Mouse (Mus musculus) embryonic facial prominence, embryonic 12.5 days (tissue): ENCODE results near the gene Pank1. TPM values are rescaled to one million over a fixed set of nuclear protein-coding genes. Genes with fewer than 3 reads are reported as not detected.

ENCODE experiments used
- ATAC-seq: fragments of 200-750 bp; cut with Nextera tagmentation; 2 replicates; pipeline ENCODE4 v1.8.0; 2017; ENCODE audit not compliant: insufficient number of reproducible peaks, insufficient read depth, low FRiP score, low TSS enrichment
- H3K27ac ChIP-seq: fragments of 300-500 bp; sonication (generic); 2 replicates; pipeline ENCODE4 v1.5.1; 2016; ENCODE audit warnings: mild to moderate bottlenecking
- H3K27me3 ChIP-seq: fragments of 300-500 bp; sonication (generic); 2 replicates; pipeline ENCODE4 v1.6.1; 2016; ENCODE audit warnings: mild to moderate bottlenecking, moderate library complexity
- H3K36me3 ChIP-seq: fragments of 300-500 bp; sonication (generic); 2 replicates; pipeline ENCODE4 v1.6.1; 2016; ENCODE audit warnings: mild to moderate bottlenecking
- H3K4me1 ChIP-seq: fragments of 300-500 bp; sonication (generic); 2 replicates; pipeline ENCODE4 v1.6.1; 2016
- H3K4me2 ChIP-seq: fragments of 300-500 bp; sonication (generic); replicated peaks from 2 replicates; pipeline ENCODE4 v1.6.1; 2016; ENCODE audit warnings: mild to moderate bottlenecking, moderate library complexity
- H3K4me3 ChIP-seq: fragments of 300-500 bp; sonication (generic); 2 replicates; pipeline ENCODE4 v1.5.1; 2016; ENCODE audit warnings: mild to moderate bottlenecking
- H3K9ac ChIP-seq: fragments of 300-500 bp; sonication (generic); 2 replicates; pipeline ENCODE4 v1.6.1; 2016; ENCODE audit warnings: mild to moderate bottlenecking, moderate library complexity
- H3K9me3 ChIP-seq: fragments of 300-500 bp; sonication (generic); 2 replicates; pipeline ENCODE4 v1.6.1; 2016; ENCODE audit warnings: mild to moderate bottlenecking, moderate library complexity
- WGBS: fragments of 180-500 bp; shearing (Covaris S2); methylation state at CpG from one replicate; pipeline ENCODE4 v1.1.7; 2016; 5-methylcytosine and 5-hydroxymethylcytosine counted together
- polyA plus RNA-seq: library from polyadenylated mRNA; unstranded; fragments of >200 nt; fragmentation: Nextera tagmentation; extraction: Ambion mirVana; gene quantifications from 2 replicates; pipeline ENCODE4 v1.2.1, GENCODE M21; 2016

The Pank1 gene
- polyA plus RNA-seq, result 8.5 and 9.6 TPM in 2 replicates

DNA sequence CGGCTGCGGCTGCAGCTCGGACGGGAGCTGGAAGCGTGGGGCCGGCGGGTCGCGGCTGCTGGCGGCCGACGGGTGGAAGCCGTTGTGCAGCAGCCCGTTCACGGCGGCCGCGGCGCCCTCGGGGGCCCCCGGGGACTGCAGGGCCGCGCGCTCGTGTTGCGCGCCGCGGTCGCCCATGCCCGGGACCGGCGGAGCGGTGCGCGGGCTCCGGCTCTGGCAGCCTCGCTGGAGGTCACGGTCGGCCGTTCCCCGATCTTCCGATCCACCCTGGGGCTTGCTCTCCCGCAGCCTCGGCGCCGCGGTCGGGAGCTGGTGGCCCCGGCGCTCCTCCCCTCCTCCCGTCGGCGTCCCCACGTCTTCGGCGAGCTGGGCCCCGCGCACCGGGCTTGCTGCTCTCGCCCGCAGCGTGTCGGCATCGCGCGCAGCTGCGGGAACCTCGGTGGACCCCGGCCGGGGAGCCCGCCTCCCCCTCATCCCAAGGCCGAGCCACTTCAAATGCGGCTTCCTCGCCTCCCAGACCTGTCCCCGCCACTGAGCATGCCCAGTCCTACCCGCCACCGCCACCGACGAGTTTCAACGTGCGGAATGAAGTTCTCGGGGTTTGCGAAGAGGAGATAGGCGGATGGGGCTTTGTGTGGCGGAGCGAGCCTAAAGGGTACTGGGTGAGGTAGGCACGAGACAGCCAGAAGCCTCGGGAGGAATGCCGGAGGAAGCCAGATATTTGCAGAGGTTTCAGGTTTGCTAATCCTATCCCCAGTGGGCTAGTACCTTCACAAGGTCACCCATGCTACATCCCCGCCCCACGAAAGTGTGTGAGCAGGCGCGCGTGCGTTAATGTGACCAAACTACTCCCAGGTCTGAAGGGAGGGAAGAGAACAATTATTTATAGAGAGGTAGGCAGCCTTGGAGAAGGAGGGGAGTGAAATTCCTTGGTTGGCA, at the start of gene Pank1:
Pank1 (minus strand) TSS at position 853 of the 939 bp plus-strand sequence.
- H3K4me2 ChIP-seq, result peak within 1 kb of the TSS; percentile 65

DNA sequence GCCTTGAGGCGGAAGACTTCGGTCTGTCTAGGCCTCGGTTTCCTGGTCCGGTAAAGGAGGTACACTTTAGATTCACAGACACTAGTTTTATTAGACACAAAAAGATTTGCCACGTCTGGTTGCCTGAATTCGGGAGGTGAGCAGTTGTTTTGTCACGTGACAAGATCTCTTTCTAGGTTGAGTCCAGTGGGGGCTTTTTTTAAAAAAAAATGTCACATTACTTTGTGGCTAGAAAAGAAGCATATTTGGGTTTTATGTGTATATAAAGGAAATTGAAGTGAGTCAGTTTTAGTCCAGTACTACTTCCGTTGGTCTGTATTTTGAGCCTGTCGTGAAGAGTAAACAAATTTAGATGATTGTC, 43.3 kb upstream of the Pank1 start:
- Histone ChIP-seq H3K27ac (peak overlapping the region; percentile 79), H3K9me3 (no peaks in the 10 kb centered on the region), H3K27me3 (no peaks in the 10 kb centered on the region), H3K4me2 (peak overlapping the region; percentile 53), H3K9ac (peak overlapping the region; percentile 67), H3K4me1 (no peaks in the 10 kb centered on the region), H3K4me3 (peak overlapping the region; percentile 78), H3K36me3 (peaks cover 9% of the 10 kb centered on the region; the same call in 1 of the 2 replicates)
- WGBS, result 1% methylated on average over 9 of the region's 9 CpGs
- ATAC-seq, result no peak

More for the DNA sequence above, at the start of gene Pank1:
- Histone ChIP-seq H3K9me3 (no peaks in the 10 kb centered on the region), H3K27me3 (no peaks in the 10 kb centered on the region), H3K9ac (peak within 1 kb of the TSS; percentile 93), H3K36me3 (no peaks in the 10 kb centered on the region), H3K27ac (peak within 1 kb of the TSS; percentile 97), H3K4me3 (peak within 1 kb of the TSS; percentile 87), H3K4me1 (peaks cover 13% of the 10 kb centered on the region; the same call in 1 of the 2 replicates)
- under 1% methylated on average over 90 of the region's 96 CpGs for WGBS
- ATAC-seq, result peak; percentile 44

DNA sequence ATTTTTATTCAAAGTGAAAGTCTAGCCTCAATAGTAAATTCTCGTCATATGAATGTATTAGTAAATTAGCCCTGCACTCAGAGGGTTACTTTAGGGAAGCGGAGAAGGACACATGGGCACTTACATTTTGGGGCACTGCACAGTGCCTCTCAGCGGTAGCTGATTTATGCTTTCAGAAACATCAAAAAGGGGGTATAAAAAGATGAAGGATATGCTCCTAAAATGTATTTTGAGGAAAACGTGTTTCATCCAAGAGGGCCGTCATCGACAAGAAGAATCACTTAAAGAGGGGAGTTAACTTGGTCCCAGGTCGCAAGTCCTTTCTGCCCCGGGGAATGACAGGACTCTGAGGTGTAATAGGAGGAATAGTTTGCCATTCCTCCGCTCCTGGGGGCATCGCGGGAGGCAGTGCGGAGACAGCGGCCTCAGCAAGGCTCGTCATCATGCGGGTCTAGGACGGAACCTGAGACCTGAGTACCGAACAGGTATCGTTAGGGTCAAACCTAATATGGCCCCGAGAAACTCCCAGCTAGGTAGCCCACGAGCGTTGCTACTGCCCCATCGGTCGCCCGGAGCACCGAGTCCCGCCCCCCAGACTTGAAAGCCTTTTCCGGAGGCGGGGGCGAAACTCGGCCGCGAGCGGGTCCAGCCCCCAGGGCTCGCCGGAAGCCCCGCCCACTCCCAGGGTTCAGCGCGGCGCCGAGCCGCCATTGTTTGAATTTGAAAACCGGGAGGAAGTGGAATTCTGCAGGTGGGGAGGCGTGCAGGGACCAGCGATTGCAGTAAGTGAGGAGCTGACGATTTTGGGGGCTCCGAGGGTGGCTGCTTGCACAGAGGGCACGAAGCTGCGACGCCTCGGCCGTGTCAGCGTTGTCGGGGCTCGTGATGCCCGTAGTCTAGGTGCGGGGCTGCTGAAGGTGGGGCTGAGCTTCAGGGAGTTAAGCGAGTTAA, 42.7 kb upstream of the Pank1 start, which contains the start of gene Kif20b:
Kif20b (plus strand) TSS at position 710 of the 951 bp plus-strand sequence.
- under 1% methylated on average over 57 of the region's 57 CpGs for WGBS
- Histone ChIP-seq H3K27ac (peak within 1 kb of the TSS; percentile 79), H3K9me3 (no peaks in the 10 kb centered on the region), H3K9ac (peak within 1 kb of the TSS; percentile 67), H3K4me1 (no peaks in the 10 kb centered on the region), H3K36me3 (0 out of 2 replicates have a peak, but pooled peaks cover 9% of the 10 kb centered on the region), H3K4me2 (peak within 1 kb of the TSS; percentile 53), H3K4me3 (peak within 1 kb of the TSS; percentile 78), H3K27me3 (no peaks in the 10 kb centered on the region)
- peak; percentile 92 for ATAC-seq

DNA sequence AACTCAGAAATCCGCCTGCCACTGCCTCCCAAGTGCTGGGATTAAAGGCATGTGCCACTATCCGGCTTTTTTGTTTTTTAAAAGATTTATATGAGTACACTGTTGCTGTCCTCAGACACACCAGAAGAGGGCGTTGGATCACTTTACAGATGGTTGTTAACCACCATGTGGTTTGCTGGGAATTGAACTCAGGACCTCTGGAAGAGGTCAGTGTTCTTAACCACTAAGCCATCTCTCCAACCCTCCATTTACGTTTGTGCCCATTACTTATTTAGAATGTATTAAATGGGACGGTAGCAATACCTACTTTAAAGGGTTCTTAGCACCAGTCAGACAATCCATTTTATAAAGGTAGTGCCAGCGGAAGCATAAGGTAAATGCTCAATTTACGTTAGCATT, 42.0 kb upstream of the Pank1 start:
- H3K4me3 ChIP-seq, result peak overlapping the region; percentile 78
- peak overlapping the region; percentile 53 for H3K4me2 ChIP-seq
- 18% methylated on average over 7 of the region's 7 CpGs for WGBS
- no peaks in the 10 kb centered on the region for H3K4me1 ChIP-seq
- 0 out of 2 replicates have a peak, but pooled peaks cover 9% of the 10 kb centered on the region for H3K36me3 ChIP-seq
- H3K27ac ChIP-seq, result no peak overlapping the region
- no peaks in the 10 kb centered on the region for H3K27me3 ChIP-seq
- no peak for ATAC-seq
- no peak overlapping the region for H3K9ac ChIP-seq
- H3K9me3 ChIP-seq, result no peaks in the 10 kb centered on the region

DNA sequence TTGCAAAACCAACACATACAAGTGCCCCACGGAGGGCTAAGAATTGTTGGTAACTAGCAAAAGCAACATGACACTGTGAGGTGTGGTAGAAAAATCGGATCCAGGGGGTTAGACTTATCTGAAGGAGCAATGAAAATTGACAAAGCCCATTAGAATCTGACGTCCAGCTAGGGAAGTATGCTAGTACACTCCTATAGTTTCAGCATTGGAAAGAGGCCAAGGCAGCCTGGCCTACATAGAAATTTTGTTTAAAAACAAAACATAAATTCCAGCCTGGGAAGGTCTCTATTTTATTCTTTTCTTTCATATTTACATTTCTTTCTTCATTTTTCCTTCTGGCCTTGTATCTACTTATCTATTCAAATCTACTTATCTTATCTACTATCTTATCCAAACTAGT, 41.3 kb upstream of the Pank1 start:
- H3K9me3 ChIP-seq, result no peaks in the 10 kb centered on the region
- H3K4me2 ChIP-seq, result no peak overlapping the region
- H3K27ac ChIP-seq, result no peak overlapping the region
- ATAC-seq, result no peak
- H3K9ac ChIP-seq, result no peak overlapping the region
- H3K36me3 ChIP-seq, result 0 out of 2 replicates have a peak, but pooled peaks cover 9% of the 10 kb centered on the region
- WGBS, result 70% methylated on average over 3 of the region's 3 CpGs
- H3K27me3 ChIP-seq, result no peaks in the 10 kb centered on the region
- H3K4me1 ChIP-seq, result no peaks in the 10 kb centered on the region
- no peak overlapping the region for H3K4me3 ChIP-seq

DNA sequence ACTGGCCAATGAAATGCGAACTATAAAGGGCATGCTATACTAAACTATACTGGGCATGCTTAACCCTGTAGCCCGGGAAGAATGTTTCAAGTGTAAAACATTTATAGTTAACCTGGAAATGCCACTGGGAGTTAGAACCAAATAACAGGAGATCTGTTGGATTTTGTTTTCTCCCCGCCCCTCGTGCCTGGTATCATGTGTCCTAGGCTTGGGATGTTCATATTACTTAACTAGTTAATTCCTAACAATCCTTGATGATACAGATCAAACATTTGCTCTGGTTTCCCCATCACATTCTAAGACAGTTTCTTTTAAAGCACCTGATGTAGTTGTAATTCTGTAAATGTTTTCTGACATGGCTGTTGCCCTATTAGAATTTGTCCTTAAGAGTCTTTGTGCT, 40.8 kb upstream of the Pank1 start:
- WGBS, result 83% methylated on average over 4 of the region's 4 CpGs
- H3K4me1 ChIP-seq, result no peaks in the 10 kb centered on the region
- H3K4me2 ChIP-seq, result no peak overlapping the region
- H3K9ac ChIP-seq, result no peak overlapping the region
- H3K9me3 ChIP-seq, result no peaks in the 10 kb centered on the region
- 0 out of 2 replicates have a peak, but pooled peaks cover 8% of the 10 kb centered on the region for H3K36me3 ChIP-seq
- H3K27ac ChIP-seq, result no peak overlapping the region
- no peak for ATAC-seq
- H3K27me3 ChIP-seq, result no peaks in the 10 kb centered on the region
- H3K4me3 ChIP-seq, result no peak overlapping the region

DNA sequence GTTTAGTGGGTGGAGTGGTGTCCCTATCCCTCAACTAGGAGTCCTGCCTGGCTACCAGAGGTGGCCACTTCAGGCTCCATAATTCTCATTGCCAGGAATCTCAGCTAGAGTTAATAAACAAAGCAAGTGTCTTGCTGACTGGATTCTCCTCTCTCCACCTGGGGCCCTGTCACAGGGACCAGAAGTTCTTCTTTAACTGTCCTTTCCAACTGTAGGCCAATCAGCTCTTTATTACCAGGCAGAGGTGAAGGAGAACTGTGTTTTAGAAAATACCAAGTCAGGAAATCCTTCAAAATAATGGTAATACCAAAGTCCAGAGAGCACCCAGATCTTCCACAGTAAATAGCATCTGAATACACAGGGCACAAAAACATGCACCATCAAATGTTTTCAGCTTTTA, 33.1 kb upstream of the Pank1 start:
- H3K36me3 ChIP-seq, result no peaks in the 10 kb centered on the region
- H3K4me2 ChIP-seq, result no peak overlapping the region
- ATAC-seq, result no peak
- H3K27ac ChIP-seq, result no peak overlapping the region
- H3K4me1 ChIP-seq, result no peaks in the 10 kb centered on the region
- H3K27me3 ChIP-seq, result no peaks in the 10 kb centered on the region
- H3K4me3 ChIP-seq, result no peak overlapping the region
- H3K9me3 ChIP-seq, result no peaks in the 10 kb centered on the region
- no peak overlapping the region for H3K9ac ChIP-seq

DNA sequence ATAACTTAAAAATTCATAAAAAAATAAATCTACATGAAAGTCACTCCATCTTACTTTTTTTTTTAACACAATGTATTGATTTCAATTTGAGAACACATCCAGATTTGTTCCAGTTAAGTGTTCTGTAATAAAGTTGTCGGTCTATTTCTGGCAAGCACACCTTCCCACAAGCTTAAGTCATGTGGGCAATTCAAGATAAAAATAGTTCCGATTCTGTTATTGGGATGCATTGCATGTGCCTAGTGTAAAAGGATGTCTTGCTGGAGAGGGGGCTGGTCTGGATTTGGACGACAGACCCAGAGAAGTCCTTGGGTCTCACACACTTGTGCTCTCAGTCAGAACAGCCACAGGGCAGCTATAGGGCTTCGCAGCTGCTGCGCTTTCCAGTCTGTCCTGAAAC, 27.5 kb upstream of the Pank1 start:
- ATAC-seq, result no peak
- WGBS, result 78% methylated on average over 5 of the region's 5 CpGs
- no peak overlapping the region for H3K27ac ChIP-seq

DNA sequence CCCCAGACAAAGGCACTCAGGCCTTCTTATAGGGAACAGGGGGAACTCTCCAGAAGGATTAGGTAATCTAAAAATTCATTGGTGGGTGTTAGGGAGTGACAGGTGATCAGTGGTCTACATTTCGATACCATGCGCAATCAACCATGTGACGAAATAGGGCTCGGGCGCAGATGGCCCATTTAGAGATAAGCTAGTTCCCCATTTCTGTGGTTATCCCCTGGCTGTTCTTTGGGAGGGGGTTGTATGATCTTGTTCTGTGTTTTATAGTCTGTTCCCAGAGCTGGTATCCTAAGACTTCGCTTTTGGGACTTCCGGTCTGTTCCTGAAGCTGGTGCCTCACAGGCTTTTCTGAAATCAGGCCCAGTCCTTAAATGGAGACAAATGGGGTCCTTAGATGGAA, 26.2 kb upstream of the Pank1 start:
- no peak overlapping the region for H3K27ac ChIP-seq
- H3K4me1 ChIP-seq, result no peaks in the 10 kb centered on the region
- 94% methylated on average over 7 of the region's 7 CpGs for WGBS
- no peaks in the 10 kb centered on the region for H3K9me3 ChIP-seq
- ATAC-seq, result no peak
- H3K36me3 ChIP-seq, result no peaks in the 10 kb centered on the region
- H3K4me3 ChIP-seq, result no peak overlapping the region
- H3K9ac ChIP-seq, result no peak overlapping the region
- no peaks in the 10 kb centered on the region for H3K27me3 ChIP-seq
- no peak overlapping the region for H3K4me2 ChIP-seq

More for the DNA sequence above, 27.5 kb upstream of the Pank1 start:
- H3K36me3 ChIP-seq, result no peaks in the 10 kb centered on the region
- H3K9me3 ChIP-seq, result no peaks in the 10 kb centered on the region
- no peaks in the 10 kb centered on the region for H3K27me3 ChIP-seq
- H3K9ac ChIP-seq, result no peak overlapping the region
- no peak overlapping the region for H3K4me2 ChIP-seq
- H3K4me1 ChIP-seq, result no peaks in the 10 kb centered on the region
- H3K4me3 ChIP-seq, result no peak overlapping the region

DNA sequence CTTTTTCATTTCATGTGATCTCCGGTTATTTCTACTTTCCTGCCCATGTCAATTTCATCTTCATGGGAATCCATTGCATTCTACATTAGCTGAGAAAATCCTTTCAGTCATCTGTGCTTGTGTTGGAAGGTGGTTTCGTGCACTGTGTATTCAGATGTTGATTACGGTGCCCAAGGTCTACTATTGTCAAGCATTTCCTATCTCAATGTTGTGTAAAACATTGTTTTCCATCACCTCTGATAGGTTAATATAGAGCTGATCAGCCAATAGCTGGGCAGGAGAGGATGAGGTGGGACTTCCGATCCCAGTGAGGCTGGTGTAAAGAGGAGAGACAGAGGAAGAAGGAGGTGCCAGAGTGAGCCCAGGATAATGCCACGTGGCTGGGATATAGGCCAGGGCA, 24.8 kb upstream of the Pank1 start:
- Histone ChIP-seq H3K4me3 (no peak overlapping the region), H3K27ac (no peak overlapping the region), H3K27me3 (no peaks in the 10 kb centered on the region), H3K9ac (no peak overlapping the region), H3K9me3 (no peaks in the 10 kb centered on the region), H3K36me3 (no peaks in the 10 kb centered on the region), H3K4me1 (no peaks in the 10 kb centered on the region), H3K4me2 (no peak overlapping the region)
- no peak for ATAC-seq
- WGBS, result 85% methylated on average over 5 of the region's 5 CpGs

DNA sequence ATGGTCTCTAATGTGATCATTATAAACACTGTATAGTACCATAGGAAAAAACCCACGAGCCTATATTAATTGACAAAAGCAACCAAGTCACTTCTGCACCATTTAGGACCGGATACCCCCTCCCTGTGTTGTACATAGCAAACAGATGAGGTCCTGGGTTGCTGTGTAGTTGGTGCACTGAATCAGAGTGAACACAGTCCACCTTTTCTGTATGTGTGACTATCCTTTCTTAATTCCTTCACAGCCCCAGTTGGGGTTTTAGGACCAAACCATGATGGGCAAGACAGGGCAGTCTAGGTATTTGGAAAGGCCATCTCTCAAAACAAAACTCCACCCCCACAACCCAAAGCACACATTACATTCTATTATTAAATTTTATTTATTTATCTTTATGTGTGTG, 22.5 kb upstream of the Pank1 start:
- 84% methylated on average over 2 of the region's 2 CpGs for WGBS
- H3K4me1 ChIP-seq, result no peaks in the 10 kb centered on the region
- H3K27ac ChIP-seq, result no peak overlapping the region
- H3K9ac ChIP-seq, result no peak overlapping the region
- no peak for ATAC-seq
- H3K4me3 ChIP-seq, result no peak overlapping the region
- H3K36me3 ChIP-seq, result no peaks in the 10 kb centered on the region
- no peaks in the 10 kb centered on the region for H3K9me3 ChIP-seq
- H3K27me3 ChIP-seq, result no peaks in the 10 kb centered on the region
- no peak overlapping the region for H3K4me2 ChIP-seq
